ENCODE assay signal across 15 mouse cellular contexts in genomic region chr3:129617450-129617849, GRCm38 (mm10).
"Had no signal": no experiment of that assay in that cellular context is flagged by ENCODE, and none has a peak within 500 bp of the region (broad histone marks: within the 10 kb centered on the region; RNA-seq: fewer than 3 reads in every experiment).

No protein-coding gene starts in this region.

- DNase-seq: lung, adult 2 months; lung, postnatal 14 days; lung, postnatal 36 days; right cerebral cortex, postnatal 14 days; thymus, adult 2 months; thymus, postnatal 25 days; thymus, postnatal 4 days had no signal

- H3K27ac ChIP-seq: lung, embryonic 15.5 days; macrophage; midbrain, embryonic 13.5 days; midbrain, embryonic 15.5 days; neural tube, embryonic 12.5 days; stomach, embryonic 15.5 days; stomach, postnatal 0 days had no signal

- H3K4me3 ChIP-seq: lung, embryonic 15.5 days; megakaryocyte, embryonic 14.5 days; midbrain, embryonic 13.5 days; midbrain, embryonic 15.5 days; neural tube, embryonic 12.5 days; stomach, embryonic 15.5 days had no signal
